Mouse (Mus musculus) kidney, adult 2 months (tissue): ENCODE results near the gene Ccdc124.

Experiments used
- CTCF ChIP-seq: fragments of 200-500 bp; conservative IDR thresholded peaks from 2 replicates; pipeline ENCODE4 v1.5.1; 2011; ENCODE audit warnings: low read depth, mild to moderate bottlenecking, control low read depth, low read length, moderate library complexity, mixed read lengths; ENCODE audit not compliant: insufficient read depth, insufficient read length
- POLR2A ChIP-seq: fragments of 200-500 bp; IDR thresholded peaks from one replicate; pipeline ENCODE4 v1.6.1; 2011; ENCODE audit warnings: low read depth, low read length, control low read depth

- TF ChIP-seq CTCF (no peak), POLR2A (no peak)
Observed at GRCm38 (mm10) chr8:70878178-70878577, 4.4 kb upstream of the Ccdc124 start.
